Mouse (Mus musculus): ENCODE measurements around the gene Hist1h2bc.

- TF ChIP-seq POLR2A (IDR thresholded peaks at IDR 0.05; ENCODE audit: insufficient read depth, low read length) (no peak), EP300 (IDR thresholded peaks at IDR 0.05; ENCODE audit: insufficient read depth, low read depth, low read length) (no peak), CTCF (IDR thresholded peaks at IDR 0.05; ENCODE audit: low read depth, low read length) (no peak)
Measured at GRCm38 (mm10) chr13:23725213-23725612, 41.2 kb downstream of the Hist1h2bc start.
